Mouse (Mus musculus) E14TG2a.4 (cell line): Measurements from ENCODE around the gene Hoxc8.
A peak's percentile ranks its signal among the peaks of the same experiment; 100 is the strongest.

Experiments used
- H3K27me3 ChIP-seq: 2 replicates; pipeline ENCODE4 v1.6.1; 2014; ENCODE audit warnings: low read length, control low read depth; ENCODE audit not compliant: insufficient read depth
- H3K36me3 ChIP-seq: 2 replicates; pipeline ENCODE4 v1.6.1; 2014; ENCODE audit warnings: low read length, control low read depth; ENCODE audit not compliant: insufficient read depth
- H3K4me1 ChIP-seq: replicated peaks from 2 replicates; pipeline ENCODE4 v1.6.1; 2014; ENCODE audit warnings: low read depth, low read length, control low read depth
- H3K4me3 ChIP-seq: replicated peaks from 2 replicates; pipeline ENCODE4 v1.5.1; 2014; ENCODE audit warnings: mild to moderate bottlenecking, low read length
- H3K9me3 ChIP-seq: 2 replicates; pipeline ENCODE4 v1.6.1; 2014; ENCODE audit warnings: low read length, control low read depth
- CTCF ChIP-seq: conservative IDR thresholded peaks from 2 replicates; pipeline ENCODE4 v1.5.1; 2014; ENCODE audit warnings: low read length
- NANOG ChIP-seq: IDR thresholded peaks from 2 replicates; pipeline ENCODE4 v1.6.1; 2014; ENCODE audit warnings: borderline replicate concordance, low read length, mixed read lengths
- POU5F1 ChIP-seq: IDR thresholded peaks from 2 replicates; pipeline ENCODE4 v1.6.1; 2014; ENCODE audit warnings: low read length, borderline replicate concordance

Gene Hoxc8

GRCm38 (mm10) chr15:102998608-102999182 is 8.3 kb downstream of the Hoxc8 start:
- TF ChIP-seq NANOG (no peak), POU5F1 (no peak), CTCF (no peak)
- peaks cover 47% of the 10 kb centered on the region for H3K4me1 ChIP-seq
- H3K27me3 ChIP-seq, result peaks cover 97% of the 10 kb centered on the region
- no peaks in the 10 kb centered on the region for H3K9me3 ChIP-seq
- H3K36me3 ChIP-seq, result no peaks in the 10 kb centered on the region
- H3K4me3 ChIP-seq, result peak overlapping the region; percentile 63

DNA sequence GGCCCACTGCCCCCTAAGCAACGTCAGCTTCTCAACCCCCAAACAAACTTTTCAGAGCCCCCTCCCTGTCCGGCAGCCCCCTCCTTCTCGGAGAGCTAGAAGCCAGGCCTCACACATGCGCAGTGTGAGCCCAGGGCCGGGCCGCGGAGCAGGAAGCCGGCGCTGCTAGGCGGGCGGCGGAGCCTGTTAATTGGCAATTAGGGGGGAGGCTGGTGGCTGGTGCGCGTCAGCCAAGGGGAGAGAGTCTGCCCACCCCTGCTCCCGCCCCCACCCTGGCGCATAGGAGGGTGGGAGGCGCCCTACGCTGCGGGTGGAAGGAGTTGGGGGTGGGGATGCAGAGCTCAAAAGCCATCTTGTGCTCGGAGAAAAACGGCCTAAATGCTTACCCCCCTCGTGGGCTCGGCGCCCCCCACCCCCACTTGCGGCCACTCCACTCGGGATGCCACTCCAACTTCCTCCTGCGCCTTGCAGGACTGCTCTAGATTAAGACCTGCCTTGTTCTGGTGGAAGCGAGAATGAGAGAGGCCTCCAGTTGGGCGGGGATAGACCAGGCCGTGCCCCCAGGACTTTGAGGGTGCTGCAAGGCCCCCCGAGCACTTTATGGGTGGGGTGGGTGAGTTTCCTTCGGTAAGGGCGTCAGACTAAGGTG is 8.9 kb downstream of the Hoxc8 start:
- Histone ChIP-seq H3K27me3 (peaks cover 97% of the 10 kb centered on the region), H3K9me3 (no peaks in the 10 kb centered on the region), H3K4me3 (peak overlapping the region; percentile 63), H3K36me3 (no peaks in the 10 kb centered on the region), H3K4me1 (peaks cover 47% of the 10 kb centered on the region)
- TF ChIP-seq POU5F1 (no peak), NANOG (no peak)

- H3K36me3 ChIP-seq, result no peaks in the 10 kb centered on the region
- peak overlapping the region; percentile 63; the same call in 1 of the 2 replicates for H3K4me3 ChIP-seq
- H3K9me3 ChIP-seq, result no peaks in the 10 kb centered on the region
- peaks cover 47% of the 10 kb centered on the region for H3K4me1 ChIP-seq
- H3K27me3 ChIP-seq, result peaks cover 97% of the 10 kb centered on the region
- TF ChIP-seq CTCF, result no peak
- no peak for TF ChIP-seq NANOG
- TF ChIP-seq POU5F1, result no peak
Measured at GRCm38 (mm10) chr15:102999955-103000354, 9.5 kb downstream of the Hoxc8 start.

DNA sequence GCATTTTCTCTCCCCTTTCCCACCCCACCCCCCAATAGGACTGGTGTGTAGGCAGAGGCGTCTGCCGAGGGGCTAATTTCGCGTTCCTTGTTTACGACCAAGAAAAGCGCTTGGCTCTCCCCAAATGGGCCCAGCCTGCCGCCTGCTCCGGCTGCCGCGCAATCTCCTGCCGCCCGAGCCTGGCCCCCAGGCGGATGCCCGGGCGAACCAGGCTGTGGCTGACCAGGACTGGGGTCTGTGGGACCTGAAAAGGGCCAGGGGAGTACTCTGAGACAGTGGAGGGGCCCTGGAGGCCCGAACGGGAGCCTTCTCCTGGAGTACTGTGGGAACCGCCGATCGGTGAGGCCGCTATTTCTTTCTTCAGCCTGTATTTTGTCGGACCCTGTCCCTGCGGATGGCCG is 10.1 kb downstream of the Hoxc8 start:
- peaks cover 51% of the 10 kb centered on the region for H3K4me1 ChIP-seq
- H3K36me3 ChIP-seq, result no peaks in the 10 kb centered on the region
- peaks cover 97% of the 10 kb centered on the region for H3K27me3 ChIP-seq
- H3K4me3 ChIP-seq, result peak overlapping the region; percentile 63
- no peaks in the 10 kb centered on the region for H3K9me3 ChIP-seq
- no peak for TF ChIP-seq CTCF
- no peak for TF ChIP-seq NANOG
- TF ChIP-seq POU5F1, result no peak

- H3K9me3 ChIP-seq, result no peaks in the 10 kb centered on the region
- no peaks in the 10 kb centered on the region for H3K36me3 ChIP-seq
- H3K4me3 ChIP-seq, result no peak overlapping the region
- peaks cover 97% of the 10 kb centered on the region for H3K27me3 ChIP-seq
- TF ChIP-seq POU5F1 (no peak), NANOG (no peak), CTCF (no peak)
- peaks cover 50% of the 10 kb centered on the region for H3K4me1 ChIP-seq
Measured at GRCm38 (mm10) chr15:103001370-103001769, 11.0 kb downstream of the Hoxc8 start.

DNA sequence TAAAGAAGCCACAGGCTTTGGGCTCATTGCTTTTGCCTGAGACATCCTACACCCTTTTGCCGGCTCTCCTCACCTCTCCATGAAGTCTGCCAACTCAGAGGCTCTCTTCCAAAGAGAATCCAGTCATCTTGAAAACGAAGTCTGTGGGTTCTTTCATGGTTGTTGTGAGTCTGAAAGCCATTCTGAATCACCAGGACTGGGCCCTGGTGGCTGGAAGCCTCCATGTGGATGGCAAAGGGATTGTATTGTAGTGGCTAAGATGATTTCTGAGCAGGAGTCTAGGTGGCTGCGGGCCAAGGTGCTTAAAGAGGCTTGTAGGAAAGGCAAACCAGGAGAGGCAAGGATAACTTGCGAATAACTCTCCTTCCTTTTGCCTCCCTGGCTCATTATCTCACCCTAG is 11.7 kb downstream of the Hoxc8 start:
- TF ChIP-seq POU5F1 (no peak), CTCF (no peak), NANOG (no peak)
- Histone ChIP-seq H3K4me3 (no peak overlapping the region), H3K27me3 (peaks cover 98% of the 10 kb centered on the region), H3K4me1 (peaks cover 56% of the 10 kb centered on the region), H3K36me3 (no peaks in the 10 kb centered on the region), H3K9me3 (no peaks in the 10 kb centered on the region)

GRCm38 (mm10) chr15:103002821-103003448 is 12.5 kb downstream of the Hoxc8 start:
- H3K27me3 ChIP-seq, result peaks cover 98% of the 10 kb centered on the region

DNA sequence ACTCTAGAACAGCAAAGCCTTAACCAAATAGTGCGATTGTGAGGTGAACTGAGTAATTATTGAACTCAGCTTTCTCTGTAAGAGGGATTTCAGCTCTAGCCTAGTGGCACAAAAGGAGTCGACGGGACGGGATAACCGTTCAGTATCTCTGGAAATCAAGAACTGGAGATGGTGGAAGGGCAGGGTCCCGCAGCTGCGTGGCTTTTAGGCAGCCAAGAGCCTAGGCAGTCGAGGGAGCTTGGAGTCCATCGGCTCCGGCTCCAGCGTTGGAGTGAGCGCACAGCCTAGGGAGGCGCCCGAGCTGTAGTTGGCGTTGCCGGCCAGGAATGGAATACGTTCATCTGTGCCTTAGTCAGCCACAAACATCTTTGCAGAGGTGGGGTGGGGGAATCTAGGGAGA is 14.9 kb downstream of the Hoxc8 start:
- TF ChIP-seq NANOG (no peak), CTCF (no peak), POU5F1 (no peak)
- H3K36me3 ChIP-seq, result no peaks in the 10 kb centered on the region
- H3K9me3 ChIP-seq, result no peaks in the 10 kb centered on the region
- H3K4me1 ChIP-seq, result peaks cover 39% of the 10 kb centered on the region
- H3K27me3 ChIP-seq, result peaks cover 98% of the 10 kb centered on the region
- no peak overlapping the region for H3K4me3 ChIP-seq

More at GRCm38 (mm10) chr15:103002821-103003448, 12.5 kb downstream of the Hoxc8 start:
- Histone ChIP-seq H3K36me3 (no peaks in the 10 kb centered on the region), H3K4me3 (no peak overlapping the region), H3K9me3 (no peaks in the 10 kb centered on the region), H3K4me1 (peaks cover 53% of the 10 kb centered on the region)
- no peak for TF ChIP-seq NANOG
- no peak for TF ChIP-seq POU5F1
- no peak for TF ChIP-seq CTCF

DNA sequence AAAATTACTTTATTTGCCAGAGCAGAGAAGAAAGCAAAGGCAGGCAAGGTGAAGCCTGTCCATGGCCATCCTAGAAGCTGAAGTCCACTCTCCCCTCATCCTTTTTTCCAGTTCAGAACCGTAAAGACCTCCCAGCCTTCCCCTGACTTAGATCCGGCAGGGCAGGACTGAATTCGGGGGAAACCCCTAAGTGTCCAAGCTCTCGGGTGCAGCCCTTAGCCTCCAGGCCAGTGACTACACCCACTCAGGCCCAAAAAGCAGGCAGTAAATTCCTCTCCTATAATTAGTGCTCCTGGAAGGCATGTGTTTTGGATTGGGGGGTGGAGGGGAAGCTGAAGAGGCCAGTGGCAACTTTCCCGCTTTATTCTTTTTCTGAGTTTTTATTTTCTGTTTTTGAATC is 15.4 kb downstream of the Hoxc8 start:
- TF ChIP-seq CTCF, result no peak
- no peak for TF ChIP-seq POU5F1
- no peak overlapping the region for H3K4me3 ChIP-seq
- peaks cover 98% of the 10 kb centered on the region for H3K27me3 ChIP-seq
- no peaks in the 10 kb centered on the region for H3K9me3 ChIP-seq
- no peaks in the 10 kb centered on the region for H3K36me3 ChIP-seq
- H3K4me1 ChIP-seq, result peaks cover 40% of the 10 kb centered on the region
